Comparison of ENCODE assay signal across 11 mouse cellular contexts in genomic region chr2:33871181-33871520, GRCm38 (mm10). TPM values are rescaled to one million over a fixed set of nuclear protein-coding genes. Genes with fewer than 3 reads are reported as not detected.
A peak's percentile ranks its signal among the peaks of the same experiment; 100 is the strongest.
DNase-seq lines count a peak whose midpoint lies in the region; ATAC-seq lines count a peak whose summit lies in the region.
"Had no signal": no experiment of that assay in that cellular context is flagged by ENCODE, and none has a peak within 500 bp of the region (broad histone marks: within the 10 kb centered on the region; RNA-seq: fewer than 3 reads in every experiment).

No protein-coding gene starts in this region.

- H3K4me2 ChIP-seq in kidney, embryonic 16.5 days (replicated peaks; ENCODE audit: low read depth, low read length): no peak overlapping the region
- no peak overlapping the region for H3K4me2 ChIP-seq in hindbrain, embryonic 15.5 days
- H3K4me2 ChIP-seq in midbrain, embryonic 14.5 days (ENCODE audit: low read length): no peak overlapping the region
- H3K4me2 ChIP-seq: neural tube, embryonic 12.5 days had no signal

- H3K27ac ChIP-seq in heart, embryonic 10.5 days: peak overlapping the region; percentile 67
- H3K27ac ChIP-seq in kidney, embryonic 16.5 days (ENCODE audit: low read length): peak overlapping the region; percentile 84
- peak overlapping the region; percentile 15 for H3K27ac ChIP-seq in hindbrain, embryonic 15.5 days (replicated peaks)
- H3K27ac ChIP-seq in midbrain, embryonic 14.5 days (replicated peaks; ENCODE audit: low read depth, low read length): peak overlapping the region; percentile 32
- H3K27ac ChIP-seq: neural tube, embryonic 12.5 days had no signal

- H3K9me3 ChIP-seq in heart, embryonic 10.5 days: no peaks in the 10 kb centered on the region
- H3K9me3 ChIP-seq in kidney, embryonic 16.5 days (ENCODE audit: low read length): 0 out of 2 replicates have a peak, but pooled peaks cover 3% of the 10 kb centered on the region
- H3K9me3 ChIP-seq in hindbrain, embryonic 15.5 days: no peaks in the 10 kb centered on the region
- no peaks in the 10 kb centered on the region for H3K9me3 ChIP-seq in midbrain, embryonic 14.5 days (ENCODE audit: control insufficient read depth, low read length)
- H3K9me3 ChIP-seq: neural tube, embryonic 12.5 days had no signal

- 86% methylated on average over 4 of the region's 4 CpGs for WGBS in heart, embryonic 10.5 days
- WGBS in kidney, embryonic 16.5 days: 33% methylated on average over 4 of the region's 4 CpGs
- 67% methylated on average over 4 of the region's 4 CpGs for whole genome bisulfite sequencing in hindbrain, embryonic 15.5 days
- whole genome bisulfite sequencing in midbrain, embryonic 14.5 days: 67% methylated on average over 4 of the region's 4 CpGs

- peaks cover 65% of the 10 kb centered on the region for H3K4me1 ChIP-seq in heart, embryonic 10.5 days
- peaks cover 72% of the 10 kb centered on the region for H3K4me1 ChIP-seq in kidney, embryonic 16.5 days (ENCODE audit: insufficient read depth, low read length)
- H3K4me1 ChIP-seq in hindbrain, embryonic 15.5 days (replicated peaks): peaks cover 37% of the 10 kb centered on the region
- peaks cover 17% of the 10 kb centered on the region for H3K4me1 ChIP-seq in midbrain, embryonic 14.5 days (ENCODE audit: control insufficient read depth, insufficient read depth, low read length)

- DNase-seq in heart, embryonic 10.5 days (ENCODE audit: low spot score): no peak
- no peak for DNase-seq in heart, postnatal 36 days
- no peak for DNase-seq in kidney, postnatal 25 days
- peak; percentile 42 for DNase-seq in midbrain, embryonic 14.5 days
- DNase-seq in spleen, postnatal 10 days (ENCODE audit: low spot score in 2 of 2): no peak
- no peak for DNase-seq in right cerebral cortex, postnatal 10 days (ENCODE audit: low spot score in 2 of 2)
- DNase-seq: B cell, adult 2 months; spleen, adult 18-20 months had no signal

- no peak overlapping the region for H3K9ac ChIP-seq in kidney, embryonic 16.5 days (replicated peaks; ENCODE audit: low read length)
- H3K9ac ChIP-seq in hindbrain, embryonic 15.5 days: no peak overlapping the region
- no peak overlapping the region for H3K9ac ChIP-seq in midbrain, embryonic 14.5 days (replicated peaks; ENCODE audit: low read length)
- H3K9ac ChIP-seq: neural tube, embryonic 12.5 days had no signal

- intact Hi-C loops in heart, postnatal 36 days (cut with DNase I): loop anchor here (2.0 kb wide), 1 partner anchor 44 kb away; no protein-coding TSS in a partner anchor

- H3K27me3 ChIP-seq in heart, embryonic 10.5 days (ENCODE audit: insufficient read depth, poor library complexity, severe bottlenecking): peaks cover 29% of the 10 kb centered on the region; the same call in 1 of the 2 replicates
- H3K27me3 ChIP-seq in kidney, embryonic 16.5 days (ENCODE audit: insufficient read depth, low read length): no peaks in the 10 kb centered on the region
- H3K27me3 ChIP-seq in hindbrain, embryonic 15.5 days: no peaks in the 10 kb centered on the region
- no peaks in the 10 kb centered on the region for H3K27me3 ChIP-seq in midbrain, embryonic 14.5 days (ENCODE audit: control insufficient read depth, insufficient read depth, low read length)
- H3K27me3 ChIP-seq: neural tube, embryonic 12.5 days had no signal

- H3K36me3 ChIP-seq in heart, embryonic 10.5 days: peaks cover 32% of the 10 kb centered on the region
- H3K36me3 ChIP-seq in kidney, embryonic 16.5 days (ENCODE audit: insufficient read depth, low read length): peaks cover 22% of the 10 kb centered on the region
- peaks cover 19% of the 10 kb centered on the region for H3K36me3 ChIP-seq in hindbrain, embryonic 15.5 days
- H3K36me3 ChIP-seq in midbrain, embryonic 14.5 days (ENCODE audit: control insufficient read depth, insufficient read depth, low read length): peaks cover 39% of the 10 kb centered on the region

- H3K4me3 ChIP-seq in heart, embryonic 10.5 days: no peak overlapping the region
- H3K4me3 ChIP-seq in kidney, embryonic 16.5 days (ENCODE audit: low read length): no peak overlapping the region
- H3K4me3 ChIP-seq in hindbrain, embryonic 15.5 days: no peak overlapping the region
- no peak overlapping the region for H3K4me3 ChIP-seq in midbrain, embryonic 14.5 days (replicated peaks; ENCODE audit: low read depth, low read length)
- H3K4me3 ChIP-seq: neural tube, embryonic 12.5 days had no signal

- ATAC-seq in kidney, embryonic 16.5 days (ENCODE audit: low FRiP score, low TSS enrichment): no peak
- no peak for ATAC-seq in hindbrain, embryonic 15.5 days (ENCODE audit: low FRiP score, low read depth)
- ATAC-seq in midbrain, embryonic 14.5 days (ENCODE audit: low FRiP score, low TSS enrichment): no peak

RNA-seq across cellular contexts. Expression of gene Mvb12b, which starts 16.6 kb away (rescaled TPM):
- polyA plus RNA-seq in heart, embryonic 10.5 days (2016; fragmentation: Nextera tagmentation; extraction: Ambion mirVana): 10.0 and 16.6 TPM in 2 replicates
- 10 to 100 TPM; 17.3 to 18.0 TPM for total RNA-seq in heart, postnatal 36 days (2021)
- polyA plus RNA-seq in kidney, embryonic 16.5 days (2015; fragmentation: Nextera tagmentation; extraction: Ambion mirVana): 14.2 and 16.4 TPM in 2 replicates
- 66.2 and 68.6 TPM in 2 replicates for polyA plus RNA-seq in hindbrain, embryonic 15.5 days (2015; fragmentation: Nextera tagmentation; extraction: Ambion mirVana)
- polyA plus RNA-seq in midbrain, embryonic 14.5 days (2014; fragmentation: Nextera tagmentation; extraction: Ambion mirVana): 47.9 and 60.2 TPM in 2 replicates

Comparison
In these comparisons a context has a peak if more than half of its experiments do, and no peak if none do; other contexts are left out.
1. H3K27ac ChIP-seq: peak in every context shown above with its lines; median percentile 84 in kidney, embryonic 16.5 days; 67 in heart, embryonic 10.5 days; 32 in midbrain, embryonic 14.5 days; 15 in hindbrain, embryonic 15.5 days.